Mouse (Mus musculus) heart, postnatal 0 days (tissue): ENCODE results near the gene Trio.

Source experiments
- CTCF ChIP-seq: IDR thresholded peaks from 2 replicates; pipeline ENCODE4 v1.5.1; 2016; ENCODE audit warnings: antibody characterized with exemption, control low read depth, low read depth
- EP300 ChIP-seq: IDR thresholded peaks from 2 replicates; pipeline ENCODE4 v1.6.1; 2016; ENCODE audit warnings: antibody characterized with exemption, low read depth

GRCm38 (mm10) chr15:27963506-27963905 lies 62.1 kb downstream of the Trio start:
- no peak for TF ChIP-seq CTCF
- no peak for TF ChIP-seq EP300
